Mouse (Mus musculus): ENCODE measurements around the gene Lce3a. TPM values are rescaled to one million over a fixed set of nuclear protein-coding genes. Genes with fewer than 3 reads are reported as not detected.

The Lce3a gene
- polyA plus RNA-seq (2015; fragmentation: Nextera tagmentation; extraction: Ambion mirVana), result 0.42 TPM in 1 of 2 replicates, not detected in the other

- Histone ChIP-seq H3K4me1 (no peaks in the 10 kb centered on the region), H3K9me3 (no peaks in the 10 kb centered on the region), H3K36me3 (no peaks in the 10 kb centered on the region), H3K27ac (no peak within 1 kb of the TSS), H3K27me3 (no peaks in the 10 kb centered on the region), H3K9ac (no peak within 1 kb of the TSS), H3K4me3 (no peak within 1 kb of the TSS), H3K4me2 (no peak within 1 kb of the TSS)
- WGBS, result 71% methylated on average over 2 of the region's 2 CpGs
- no peak for ATAC-seq (ENCODE audit: insufficient number of reproducible peaks, insufficient read depth, low FRiP score, low TSS enrichment, low read depth)
Observed at GRCm38 (mm10) chr3:92926130-92926529, at the start of gene Lce3a. Lce3a (minus strand) TSS chr3:92926230.

- H3K9ac ChIP-seq, result no peak within 1 kb of the TSS
- no peak for ATAC-seq (ENCODE audit: insufficient number of reproducible peaks, insufficient read depth, low FRiP score, low TSS enrichment, low read depth)
- H3K4me3 ChIP-seq, result no peak within 1 kb of the TSS
- no peaks in the 10 kb centered on the region for H3K9me3 ChIP-seq
- no peaks in the 10 kb centered on the region for H3K4me1 ChIP-seq
- no peak within 1 kb of the TSS for H3K27ac ChIP-seq
- 90% methylated on average over 2 of the region's 2 CpGs for WGBS
- no peaks in the 10 kb centered on the region for H3K27me3 ChIP-seq
- H3K36me3 ChIP-seq, result no peaks in the 10 kb centered on the region
- no peak within 1 kb of the TSS for H3K4me2 ChIP-seq
Observed at GRCm38 (mm10) chr3:92966761-92967160, 40.7 kb upstream of the Lce3a start, which contains the start of gene Lce3e. Lce3e (plus strand) TSS chr3:92967061.

GRCm38 (mm10) chr3:92957090-92957489, 31.1 kb upstream of the Lce3a start, which contains the start of gene Lce3d:
Lce3d (plus strand) TSS chr3:92957390.
- H3K36me3 ChIP-seq, result no peaks in the 10 kb centered on the region
- no peaks in the 10 kb centered on the region for H3K27me3 ChIP-seq
- no peak within 1 kb of the TSS for H3K27ac ChIP-seq
- H3K9me3 ChIP-seq, result no peaks in the 10 kb centered on the region
- no peak for ATAC-seq (ENCODE audit: insufficient number of reproducible peaks, insufficient read depth, low FRiP score, low TSS enrichment, low read depth)
- no peak within 1 kb of the TSS for H3K4me2 ChIP-seq
- 91% methylated on average over 1 of the region's 1 CpGs for WGBS
- H3K9ac ChIP-seq, result no peak within 1 kb of the TSS
- H3K4me3 ChIP-seq, result no peak within 1 kb of the TSS
- no peaks in the 10 kb centered on the region for H3K4me1 ChIP-seq

GRCm38 (mm10) chr3:92944186-92944585, 18.2 kb upstream of the Lce3a start, which contains the start of gene Lce3c:
Lce3c (plus strand) TSS chr3:92944486.
- whole genome bisulfite sequencing, result 76% methylated on average over 1 of the region's 1 CpGs
- H3K27ac ChIP-seq, result no peak within 1 kb of the TSS
- H3K9me3 ChIP-seq, result no peaks in the 10 kb centered on the region

GRCm38 (mm10) chr3:92932679-92933078, 6.6 kb upstream of the Lce3a start, which contains the start of gene Lce3b:
Lce3b (plus strand) TSS chr3:92932979.
- Histone ChIP-seq H3K27me3 (no peaks in the 10 kb centered on the region), H3K9me3 (no peaks in the 10 kb centered on the region), H3K4me3 (no peak within 1 kb of the TSS), H3K9ac (no peak within 1 kb of the TSS), H3K36me3 (no peaks in the 10 kb centered on the region), H3K4me1 (no peaks in the 10 kb centered on the region), H3K27ac (no peak within 1 kb of the TSS), H3K4me2 (no peak within 1 kb of the TSS)
- 51% methylated on average over 2 of the region's 2 CpGs for WGBS
- no peak for ATAC-seq (ENCODE audit: insufficient number of reproducible peaks, insufficient read depth, low FRiP score, low TSS enrichment, low read depth)

More at GRCm38 (mm10) chr3:92944186-92944585, 18.2 kb upstream of the Lce3a start, which contains the start of gene Lce3c:
- no peaks in the 10 kb centered on the region for H3K4me1 ChIP-seq
- no peak within 1 kb of the TSS for H3K4me3 ChIP-seq
- no peak within 1 kb of the TSS for H3K4me2 ChIP-seq
- no peaks in the 10 kb centered on the region for H3K27me3 ChIP-seq
- H3K36me3 ChIP-seq, result no peaks in the 10 kb centered on the region
- ATAC-seq (ENCODE audit: insufficient number of reproducible peaks, insufficient read depth, low FRiP score, low TSS enrichment, low read depth), result no peak
- no peak within 1 kb of the TSS for H3K9ac ChIP-seq

- Histone ChIP-seq H3K9me3 (no peaks in the 10 kb centered on the region), H3K4me2 (no peak overlapping the region), H3K36me3 (no peaks in the 10 kb centered on the region), H3K9ac (no peak overlapping the region), H3K4me3 (no peak overlapping the region), H3K4me1 (no peaks in the 10 kb centered on the region), H3K27ac (no peak overlapping the region), H3K27me3 (no peaks in the 10 kb centered on the region)
- no peak for ATAC-seq (ENCODE audit: insufficient number of reproducible peaks, insufficient read depth, low FRiP score, low TSS enrichment, low read depth)
- WGBS, result 64% methylated on average over 4 of the region's 4 CpGs
Observed at GRCm38 (mm10) chr3:92920364-92920763, 5.7 kb downstream of the Lce3a start.

GRCm38 (mm10) chr3:92907571-92907970, 18.5 kb downstream of the Lce3a start:
- no peak overlapping the region for H3K9ac ChIP-seq
- H3K4me2 ChIP-seq, result no peak overlapping the region
- no peaks in the 10 kb centered on the region for H3K36me3 ChIP-seq
- no peaks in the 10 kb centered on the region for H3K9me3 ChIP-seq
- no peak overlapping the region for H3K4me3 ChIP-seq
- ATAC-seq (ENCODE audit: insufficient number of reproducible peaks, insufficient read depth, low FRiP score, low TSS enrichment, low read depth), result no peak
- no peak overlapping the region for H3K27ac ChIP-seq
- H3K27me3 ChIP-seq, result no peaks in the 10 kb centered on the region
- H3K4me1 ChIP-seq, result no peaks in the 10 kb centered on the region
- WGBS, result 25% methylated on average over 4 of the region's 4 CpGs

- Histone ChIP-seq H3K4me1 (no peaks in the 10 kb centered on the region), H3K36me3 (no peaks in the 10 kb centered on the region), H3K9ac (no peak overlapping the region), H3K27ac (no peak overlapping the region), H3K4me3 (no peak overlapping the region), H3K9me3 (no peaks in the 10 kb centered on the region), H3K4me2 (no peak overlapping the region), H3K27me3 (no peaks in the 10 kb centered on the region)
- 47% methylated on average over 3 of the region's 3 CpGs for WGBS
- ATAC-seq (ENCODE audit: insufficient number of reproducible peaks, insufficient read depth, low FRiP score, low TSS enrichment, low read depth), result no peak
Observed at GRCm38 (mm10) chr3:92905182-92905581, 20.8 kb downstream of the Lce3a start.

- H3K9me3 ChIP-seq, result no peaks in the 10 kb centered on the region
- no peak overlapping the region for H3K9ac ChIP-seq
- H3K4me2 ChIP-seq, result no peak overlapping the region
- no peaks in the 10 kb centered on the region for H3K36me3 ChIP-seq
- no peak overlapping the region for H3K4me3 ChIP-seq
- no peaks in the 10 kb centered on the region for H3K27me3 ChIP-seq
- no peaks in the 10 kb centered on the region for H3K4me1 ChIP-seq
- ATAC-seq (ENCODE audit: insufficient number of reproducible peaks, insufficient read depth, low FRiP score, low TSS enrichment, low read depth), result no peak
- no peak overlapping the region for H3K27ac ChIP-seq
- WGBS, result 32% methylated on average over 4 of the region's 4 CpGs
Observed at GRCm38 (mm10) chr3:92903640-92904039, 22.4 kb downstream of the Lce3a start.

GRCm38 (mm10) chr3:92902992-92903391, 23.0 kb downstream of the Lce3a start:
- H3K27ac ChIP-seq, result no peak overlapping the region

GRCm38 (mm10) chr3:92894489-92894888, 31.5 kb downstream of the Lce3a start:
- H3K9me3 ChIP-seq, result no peaks in the 10 kb centered on the region
- H3K9ac ChIP-seq, result no peak overlapping the region
- no peak overlapping the region for H3K4me2 ChIP-seq
- 0 out of 2 replicates have a peak, but pooled peaks have one; percentile 15 for ATAC-seq (ENCODE audit: insufficient number of reproducible peaks, insufficient read depth, low FRiP score, low TSS enrichment, low read depth)
- H3K4me3 ChIP-seq, result no peak overlapping the region
- no peaks in the 10 kb centered on the region for H3K27me3 ChIP-seq
- WGBS, result 62% methylated on average over 1 of the region's 1 CpGs
- no peaks in the 10 kb centered on the region for H3K4me1 ChIP-seq
- H3K36me3 ChIP-seq, result no peaks in the 10 kb centered on the region
- no peak overlapping the region for H3K27ac ChIP-seq

More at GRCm38 (mm10) chr3:92902992-92903391, 23.0 kb downstream of the Lce3a start:
- ATAC-seq (ENCODE audit: insufficient number of reproducible peaks, insufficient read depth, low FRiP score, low TSS enrichment, low read depth), result no peak
- H3K4me3 ChIP-seq, result no peak overlapping the region
- H3K4me1 ChIP-seq, result no peaks in the 10 kb centered on the region
- no peaks in the 10 kb centered on the region for H3K9me3 ChIP-seq
- no peak overlapping the region for H3K9ac ChIP-seq
- no peaks in the 10 kb centered on the region for H3K27me3 ChIP-seq
- H3K4me2 ChIP-seq, result no peak overlapping the region
- WGBS, result 16% methylated on average over 3 of the region's 3 CpGs
- no peaks in the 10 kb centered on the region for H3K36me3 ChIP-seq

GRCm38 (mm10) chr3:92894063-92894462, 32.0 kb downstream of the Lce3a start:
- peak; percentile 62; the same call in 1 of the 2 replicates for ATAC-seq (ENCODE audit: insufficient number of reproducible peaks, insufficient read depth, low FRiP score, low TSS enrichment, low read depth)
- Histone ChIP-seq H3K4me2 (no peak overlapping the region), H3K9ac (no peak overlapping the region), H3K27me3 (no peaks in the 10 kb centered on the region), H3K4me3 (no peak overlapping the region), H3K36me3 (no peaks in the 10 kb centered on the region), H3K27ac (no peak overlapping the region), H3K9me3 (no peaks in the 10 kb centered on the region), H3K4me1 (no peaks in the 10 kb centered on the region)
- 58% methylated on average over 3 of the region's 3 CpGs for WGBS
